Mouse (Mus musculus) brain, embryonic 18.5 days (tissue): ENCODE data around the gene Gm3500.
"Not testable (repeated sequence)": the region's sequence is repeated elsewhere in the genome, so short reads cannot be mapped to it uniquely, and the experiment has no call there.

Experiments used
- DNase-seq: peaks from one replicate; pipeline ENCODE4 v3.0.0-alpha.2; 2012; ENCODE audit warnings: low read depth, low spot score

Gm3500 gene

DNA sequence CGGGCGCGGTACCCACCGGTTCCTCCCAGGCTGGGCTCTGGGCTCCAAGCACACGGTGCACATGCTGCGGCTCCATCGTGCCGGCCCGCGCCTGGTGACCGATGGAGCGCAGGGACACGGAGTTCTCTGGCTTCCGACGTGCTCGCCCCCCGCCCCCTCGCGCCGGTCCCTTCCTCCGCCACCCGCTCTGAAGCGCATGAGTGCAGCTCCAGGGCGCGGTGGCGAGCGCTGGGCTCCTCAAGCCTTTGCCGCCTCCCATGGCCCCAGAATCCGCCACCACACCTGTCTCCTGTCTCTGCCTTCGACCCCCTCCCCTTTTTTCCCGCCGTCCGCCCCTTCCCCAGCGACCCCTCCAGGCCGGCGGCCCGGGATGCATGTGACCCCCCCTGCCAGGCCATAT, at the start of gene Gm3500:
Gene Gm3500, minus strand, starts transcription at position 101 of the 400 bp plus-strand sequence.
- DNase-seq: not testable (repeated sequence)

DNA sequence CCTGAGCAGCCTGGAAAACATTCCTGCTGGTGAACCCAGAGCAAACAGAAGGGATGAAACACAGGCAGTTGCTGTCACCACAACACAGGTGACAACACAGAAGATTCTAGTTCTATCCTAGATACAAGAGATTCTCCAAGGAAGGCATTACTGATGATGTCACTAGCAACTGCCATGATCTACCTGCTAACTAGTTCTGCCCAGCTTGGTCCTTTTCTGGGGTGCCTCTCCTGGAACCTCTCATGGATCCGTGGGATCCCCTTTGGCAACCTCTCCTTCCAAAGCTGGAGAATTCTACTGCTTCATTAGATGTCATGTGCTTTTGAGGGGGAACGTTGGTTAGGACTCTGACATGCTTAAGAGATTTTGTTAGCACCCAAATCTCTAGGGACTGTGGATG, 54.0 kb downstream of the Gm3500 start, which contains the start of gene Gm3542:
Gene Gm3542, minus strand, starts transcription at position 101 of the 400 bp plus-strand sequence.
- DNase-seq: not testable (repeated sequence)
